Mouse (Mus musculus) spleen, postnatal 4 days (tissue): Measurements from ENCODE around the gene Mybphl.

Experiments used
- DNase-seq, 2 experiments: peaks; one replicate each; pipeline ENCODE4 v3.0.0; 2022; ENCODE audit warnings: low spot score in 2 of 2

Mybphl gene

GRCm38 (mm10) chr3:108372274-108372673, 7.6 kb downstream of the Mybphl start:
- no peak for DNase-seq

- DNase-seq, result no peak
These were observed 8.0 kb downstream of the Mybphl start for GRCm38 (mm10) chr3:108372691-108373090.

- no peak for DNase-seq
These were observed 14.4 kb downstream of the Mybphl start for GRCm38 (mm10) chr3:108378875-108379663.

- no peak for DNase-seq
These were observed 16.0 kb downstream of the Mybphl start for GRCm38 (mm10) chr3:108380695-108381094.

GRCm38 (mm10) chr3:108381945-108382875, 17.5 kb downstream of the Mybphl start:
- DNase-seq, result no peak

- DNase-seq, result peak; percentile 90
These were observed 19.0 kb downstream of the Mybphl start, which contains the start of gene Psrc1 for GRCm38 (mm10) chr3:108383485-108384354. Gene Psrc1 (plus strand): TSS chr3:108383839.

- no peak for DNase-seq
These were observed 19.7 kb downstream of the Mybphl start for GRCm38 (mm10) chr3:108384425-108384824.

GRCm38 (mm10) chr3:108386186-108386585, 21.5 kb downstream of the Mybphl start:
- no peak for DNase-seq

- peak; percentile 96 to 99 for DNase-seq
These were observed 24.4 kb downstream of the Mybphl start for GRCm38 (mm10) chr3:108389111-108389545.

- DNase-seq, result no peak
These were observed 27.6 kb downstream of the Mybphl start for GRCm38 (mm10) chr3:108392299-108392698.

GRCm38 (mm10) chr3:108392793-108393192, 28.1 kb downstream of the Mybphl start:
- no peak for DNase-seq

GRCm38 (mm10) chr3:108398281-108398680, 33.6 kb downstream of the Mybphl start:
- no peak for DNase-seq

GRCm38 (mm10) chr3:108400442-108400841, 35.7 kb downstream of the Mybphl start:
- DNase-seq, result peak in 1 of 2 experiments; percentile 62

GRCm38 (mm10) chr3:108401692-108402527, 37.2 kb downstream of the Mybphl start:
- peak; percentile 88 to 95 for DNase-seq

- peak in 1 of 2 experiments; percentile 57 for DNase-seq
These were observed 37.8 kb downstream of the Mybphl start for GRCm38 (mm10) chr3:108402528-108402920.

- DNase-seq, result peak in 1 of 2 experiments; percentile 55
These were observed 41.0 kb downstream of the Mybphl start for GRCm38 (mm10) chr3:108405536-108406305.

- peak in 1 of 2 experiments; percentile 55 for DNase-seq
These were observed 41.7 kb downstream of the Mybphl start for GRCm38 (mm10) chr3:108406306-108406885.

- DNase-seq, result no peak
These were observed 43.9 kb downstream of the Mybphl start for GRCm38 (mm10) chr3:108408517-108409008.
